Mouse (Mus musculus) layer of hippocampus, adult 8-10 months (tissue): Measurements from ENCODE around the gene Bola3. TPM values are rescaled to one million over a fixed set of nuclear protein-coding genes. Genes with fewer than 3 reads are reported as not detected.
"Not testable (repeated sequence)": the region's sequence is repeated elsewhere in the genome, so short reads cannot be mapped to it uniquely, and the experiment has no call there.

Source experiments
- DNase-seq, 2 experiments: peaks; one replicate each; pipeline ENCODE4 v3.0.0; 2022; ENCODE audit warnings: low spot score in 2 of 2
- total RNA-seq, 4 experiments: library from RNA; stranded (reverse); gene quantifications; 2 replicates each; pipeline ENCODE4 v1.2.4; 2022

Bola3 gene
- 10 to 100 TPM; 33.5 to 55.4 (median 42.2) TPM for total RNA-seq

DNA sequence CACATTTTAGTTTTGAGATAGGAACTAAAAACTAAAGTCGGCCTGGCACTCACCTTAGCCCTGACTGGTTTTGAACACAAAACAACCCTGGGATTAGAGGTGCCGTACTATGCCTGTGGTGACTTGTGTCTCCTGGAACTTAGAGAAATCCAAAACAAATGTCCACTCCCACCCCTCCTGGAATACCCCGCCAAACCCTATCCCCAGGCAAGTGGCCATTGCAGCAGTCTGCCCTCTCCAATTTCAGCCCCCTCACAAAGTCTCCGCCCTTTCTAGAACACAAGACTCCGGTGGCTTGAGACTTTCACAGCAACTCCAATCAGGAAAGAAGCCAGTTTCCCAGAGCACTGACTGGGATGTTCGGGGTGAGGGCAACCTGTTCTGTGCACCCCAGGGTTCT, at the start of gene Bola3:
Gene Bola3 (plus strand): TSS at position 275 of the 400 bp plus-strand sequence.
- no peak for DNase-seq

DNA sequence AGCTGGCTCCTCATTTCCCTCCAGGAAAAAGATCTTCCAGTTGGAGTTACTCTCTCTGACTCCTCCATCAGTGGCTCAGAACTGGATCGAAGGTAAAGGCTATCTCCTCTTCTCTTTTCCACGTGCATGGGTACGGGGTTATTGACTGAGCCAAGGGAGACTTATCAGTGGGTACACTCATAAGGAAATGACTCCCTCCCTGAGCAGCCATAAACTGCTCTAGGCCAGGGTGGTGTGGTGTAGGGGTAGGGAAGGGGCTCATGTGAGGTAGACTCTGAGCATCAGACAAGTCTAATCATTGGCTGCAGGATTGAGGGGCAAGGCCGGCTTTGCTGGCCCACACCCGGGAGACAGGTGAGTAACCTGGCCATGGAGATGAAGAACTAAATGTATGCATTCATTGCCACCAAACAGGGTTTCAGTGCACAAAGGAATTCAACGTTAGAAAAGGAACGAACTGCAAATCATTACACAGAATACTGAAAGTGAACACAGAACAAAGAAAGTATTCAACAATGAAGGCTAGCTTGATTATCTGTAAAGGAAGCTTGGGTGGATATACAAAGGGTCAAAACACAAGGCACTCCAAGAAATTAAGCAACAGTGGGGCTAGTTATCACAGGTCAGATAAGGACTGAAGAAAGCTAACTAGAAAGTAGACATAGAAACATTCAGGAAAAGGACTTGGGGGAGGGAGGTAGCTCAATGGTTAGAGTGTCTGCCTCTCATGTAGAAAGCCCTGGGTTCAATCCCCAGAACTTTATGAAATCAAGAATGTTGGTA, 48.3 kb upstream of the Bola3 start:
- DNase-seq, result no peak

DNA sequence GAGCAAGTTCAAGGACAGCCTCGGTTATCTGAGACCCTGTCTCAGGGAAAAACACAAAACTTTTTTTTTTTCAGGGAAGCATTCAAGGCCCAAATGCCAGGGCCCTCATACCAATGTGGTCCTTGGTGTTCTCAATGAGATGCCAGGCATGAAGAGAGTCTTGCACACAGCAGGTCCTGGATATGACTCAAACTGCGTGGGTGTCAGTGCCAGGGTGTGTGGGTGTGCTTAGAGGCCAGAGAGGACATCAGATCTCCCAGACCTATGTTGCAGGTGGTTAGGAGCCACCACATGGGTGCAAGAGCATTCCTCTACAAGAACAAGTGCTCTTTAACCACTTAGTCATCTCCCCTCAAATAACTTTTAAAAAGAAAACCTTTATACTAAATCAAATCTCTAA, 47.7 kb upstream of the Bola3 start:
- DNase-seq, result no peak

DNA sequence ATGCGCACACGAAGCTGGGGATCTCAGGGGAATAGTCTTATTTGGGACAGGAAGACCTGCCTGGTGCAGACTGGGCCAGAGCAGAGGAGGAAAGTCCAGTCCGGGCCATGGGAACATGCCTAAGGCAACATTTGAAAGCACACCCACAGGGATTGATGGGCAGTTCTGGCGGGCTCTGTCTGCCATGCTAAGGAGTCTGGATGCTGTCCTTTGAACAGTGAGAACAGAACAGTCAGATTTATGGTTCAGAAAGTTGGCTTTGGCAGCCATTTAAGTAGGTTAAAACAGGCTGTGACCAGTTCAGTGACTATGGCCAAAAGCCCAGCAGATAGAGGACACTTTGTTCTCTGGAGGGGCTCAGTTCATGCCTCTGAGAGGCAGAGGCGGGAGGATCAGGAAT, 46.7 kb upstream of the Bola3 start:
- DNase-seq, result no peak

DNA sequence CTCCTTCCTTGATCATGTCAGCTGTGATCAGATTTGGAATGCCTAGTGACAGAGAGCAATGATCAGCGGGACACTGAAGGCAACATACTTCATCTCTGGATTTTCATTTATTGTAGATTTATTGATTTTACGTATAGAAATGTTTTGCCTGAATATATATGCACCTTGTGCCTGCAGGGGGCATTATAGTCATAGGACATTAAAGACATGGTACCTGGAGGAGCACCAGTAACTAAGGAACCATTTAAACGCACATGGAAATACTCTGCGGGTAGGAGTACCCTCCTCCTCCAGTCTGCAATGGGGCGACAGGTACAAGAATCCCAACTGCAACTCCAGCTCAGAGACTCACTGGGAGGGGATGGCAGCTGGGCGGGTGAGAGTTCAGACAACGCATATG, 39.9 kb upstream of the Bola3 start:
- DNase-seq, result no peak

DNA sequence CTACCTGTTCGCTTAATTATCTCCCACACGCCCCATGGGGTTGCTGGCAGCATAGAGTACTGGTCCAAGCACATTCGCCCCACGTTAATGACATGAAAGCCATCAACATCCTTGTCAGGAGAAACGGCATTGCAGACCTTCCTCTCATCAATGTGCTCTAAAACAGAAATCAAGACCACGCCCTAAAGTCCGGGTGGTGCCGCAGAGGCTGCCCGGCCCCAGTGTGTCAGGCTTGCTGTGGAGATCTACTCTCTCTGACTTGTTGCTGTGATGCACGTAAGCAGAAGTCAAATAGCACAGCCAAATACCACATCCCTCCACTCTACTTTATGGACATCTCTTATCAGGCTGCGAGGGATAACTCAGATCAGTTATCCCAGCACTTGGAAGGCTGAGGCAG, 37.7 kb upstream of the Bola3 start:
- no peak for DNase-seq

DNA sequence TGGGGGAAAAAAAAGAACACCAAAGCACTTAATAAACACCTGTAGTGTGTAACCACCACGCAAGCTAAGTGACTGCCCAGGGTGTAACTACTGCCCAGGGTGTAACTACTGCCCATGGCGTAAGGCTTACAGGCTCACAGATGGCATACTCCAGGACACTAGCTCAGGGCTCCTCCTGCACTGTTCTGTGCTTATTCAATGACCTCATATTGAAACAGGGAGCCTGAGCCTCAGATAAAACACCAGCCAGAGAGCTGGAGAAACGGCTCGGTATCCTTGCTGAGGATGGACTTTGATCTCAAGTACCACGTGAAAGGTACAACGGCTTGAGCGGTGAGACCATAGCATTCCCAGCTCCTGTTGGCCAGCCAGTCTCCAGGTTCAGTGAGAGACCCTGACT, 36.9 kb upstream of the Bola3 start:
- DNase-seq, result no peak

DNA sequence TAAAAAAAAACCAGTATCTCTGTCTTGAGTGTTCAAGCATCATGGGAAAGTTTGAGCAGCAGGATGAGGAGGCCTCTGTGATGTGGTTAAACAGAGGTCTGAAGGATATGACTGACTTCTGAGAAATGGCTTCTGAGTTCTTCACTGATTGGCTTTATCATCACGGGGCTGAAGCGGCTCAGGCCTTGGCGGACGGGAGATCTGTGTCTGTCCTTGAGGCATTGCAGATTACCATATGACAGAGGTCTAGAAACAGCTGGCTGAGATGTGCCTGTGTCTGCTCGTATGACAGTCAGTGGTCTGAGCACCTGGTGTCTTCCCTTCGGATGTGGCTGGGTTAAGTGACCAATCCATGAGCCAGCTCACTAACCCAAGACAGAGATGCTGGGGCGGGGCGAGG, 36.4 kb upstream of the Bola3 start:
- DNase-seq, result no peak

DNA sequence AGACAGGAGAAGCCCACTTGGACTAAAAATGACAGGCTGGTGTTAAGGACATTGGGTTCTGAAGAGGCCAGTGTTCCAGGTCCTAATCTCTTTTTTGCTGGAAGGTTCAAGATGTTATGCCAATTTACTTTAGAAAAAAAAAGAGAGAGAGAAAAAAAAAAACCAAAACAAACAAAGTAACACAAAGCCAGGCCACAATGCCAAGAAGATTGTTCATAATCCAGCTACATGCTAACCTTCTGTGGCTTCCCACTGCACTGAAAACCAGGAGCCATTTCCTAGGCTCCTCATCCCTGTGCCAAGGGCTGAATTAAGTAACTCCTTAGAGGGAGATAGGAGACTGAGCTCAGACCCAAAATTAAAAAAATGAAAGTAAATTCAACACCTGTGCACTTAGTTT, 33.7 kb upstream of the Bola3 start:
- no peak for DNase-seq

DNA sequence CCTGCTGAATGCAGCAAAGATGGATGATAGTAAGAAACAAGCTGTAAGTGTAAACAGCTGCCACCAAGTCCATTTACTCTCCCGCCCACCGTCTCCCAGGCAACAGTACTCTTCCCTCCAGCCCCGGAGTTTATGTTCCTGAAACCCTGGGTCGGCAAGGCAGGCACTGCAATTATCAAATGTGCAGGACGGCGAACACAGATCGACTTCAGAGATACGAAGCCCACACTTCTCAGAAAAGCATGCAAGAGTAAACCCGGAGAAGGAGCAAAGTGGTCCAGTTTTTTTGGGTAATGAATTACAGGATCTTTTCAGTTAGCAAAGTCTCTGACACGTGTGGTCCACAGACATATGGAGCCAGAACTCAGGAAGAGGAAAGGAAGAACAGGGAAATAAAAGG, 32.9 kb upstream of the Bola3 start:
- DNase-seq, result no peak

DNA sequence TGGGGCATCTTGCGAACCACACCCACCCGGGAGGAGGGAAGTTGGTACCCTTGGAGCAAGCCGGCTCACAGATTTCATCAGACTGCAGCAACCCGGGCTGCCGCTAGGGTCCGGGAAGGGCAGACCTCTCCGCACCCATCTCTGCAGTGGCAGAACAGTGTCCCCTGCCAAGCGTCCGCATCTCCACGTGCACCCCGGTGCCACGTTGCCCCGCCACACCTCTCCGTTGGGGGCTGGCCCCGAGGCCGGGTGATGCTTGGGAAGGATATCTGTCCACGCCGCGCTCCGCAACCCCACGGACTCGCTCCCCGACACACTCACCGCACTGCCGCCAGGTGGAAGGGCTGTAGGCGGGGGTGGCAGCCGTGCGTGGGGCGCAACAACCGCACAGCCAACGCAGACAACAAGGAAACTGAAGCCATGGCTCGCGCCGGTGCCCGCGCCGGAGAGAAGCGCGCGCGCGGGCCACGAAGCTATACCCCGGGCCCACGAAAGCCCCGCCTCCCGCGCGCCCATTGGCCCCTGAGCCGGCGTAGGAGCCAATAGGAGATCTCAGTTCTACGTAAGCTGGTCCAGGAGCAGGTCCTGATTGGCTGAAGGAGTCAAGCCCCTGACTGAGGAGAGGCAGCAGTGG, 31.7 kb upstream of the Bola3 start:
- peak; percentile 89 for DNase-seq

DNA sequence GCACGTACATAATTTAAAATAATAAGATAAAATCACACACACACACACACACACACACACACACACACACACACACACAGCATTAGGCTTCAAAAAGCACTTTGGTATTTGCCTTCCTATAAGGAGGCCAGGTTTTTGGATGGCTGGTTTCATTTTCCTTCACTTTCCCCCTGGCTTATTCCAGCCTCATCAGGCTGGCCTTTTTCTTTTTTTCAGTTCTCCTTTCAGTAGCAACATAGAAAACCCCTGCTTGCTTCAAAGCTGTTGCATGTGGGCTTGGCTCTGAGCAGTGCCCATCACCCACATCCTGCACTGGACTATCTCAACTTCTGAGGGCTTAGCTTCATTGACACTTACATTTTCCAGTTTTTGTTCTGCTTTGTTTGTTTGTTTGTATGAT, 27.0 kb upstream of the Bola3 start:
- no peak for DNase-seq

DNA sequence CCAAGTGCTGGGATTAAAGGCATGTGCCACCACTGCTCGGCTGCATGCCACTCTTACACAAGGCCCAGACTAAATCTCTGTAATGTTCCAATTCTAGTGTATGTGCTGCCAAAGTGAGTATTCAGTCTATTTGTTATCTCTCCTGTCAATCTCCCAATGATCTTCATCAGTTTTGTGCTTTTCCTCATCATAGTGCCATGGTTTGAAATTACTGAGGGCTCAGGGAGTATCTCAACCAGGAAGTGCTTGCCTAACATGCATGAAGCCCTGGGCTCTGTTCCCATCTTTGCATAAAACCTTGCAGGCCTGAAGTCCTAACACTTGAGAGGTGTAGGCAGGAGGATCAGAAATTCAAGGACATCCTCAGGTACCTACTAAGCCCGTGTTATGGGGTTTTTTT, 26.2 kb upstream of the Bola3 start:
- no peak for DNase-seq

DNA sequence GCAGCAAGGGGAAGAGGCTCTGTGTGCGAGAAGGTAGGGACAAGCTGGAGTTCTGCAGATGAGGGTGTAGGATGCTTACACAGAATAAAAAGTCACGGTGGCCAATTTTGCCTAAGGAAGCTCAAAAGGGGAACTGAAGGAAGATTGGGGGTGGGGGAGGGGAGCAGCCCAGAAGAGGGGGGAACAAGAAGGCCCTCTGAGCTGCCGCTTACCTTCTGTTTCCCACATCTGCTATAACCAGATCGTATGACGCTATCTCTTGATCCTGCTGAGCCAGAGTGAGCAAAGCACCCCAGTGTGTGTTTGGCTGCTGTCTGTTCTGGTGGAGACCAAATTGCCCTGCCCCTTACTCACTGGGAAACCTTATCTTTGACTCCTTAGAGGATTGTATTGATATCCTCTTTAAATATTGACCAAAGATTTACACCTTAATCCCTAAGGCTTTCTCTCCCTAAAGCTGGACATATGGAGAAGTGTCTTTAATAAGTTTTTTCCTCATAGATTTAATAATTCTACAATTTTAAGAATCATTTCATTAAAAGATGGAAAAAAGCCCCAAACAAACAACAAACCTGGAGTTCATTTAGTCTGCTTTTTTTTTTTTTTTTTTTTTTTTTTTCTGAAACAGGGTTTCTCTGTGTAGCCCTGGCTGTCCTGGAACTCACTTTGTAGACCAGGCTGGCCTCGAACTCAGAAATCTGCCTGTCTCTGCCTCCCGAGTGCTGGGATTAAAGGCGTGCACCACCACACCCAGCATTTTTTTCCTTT, 25.1 kb upstream of the Bola3 start:
- no peak for DNase-seq

DNA sequence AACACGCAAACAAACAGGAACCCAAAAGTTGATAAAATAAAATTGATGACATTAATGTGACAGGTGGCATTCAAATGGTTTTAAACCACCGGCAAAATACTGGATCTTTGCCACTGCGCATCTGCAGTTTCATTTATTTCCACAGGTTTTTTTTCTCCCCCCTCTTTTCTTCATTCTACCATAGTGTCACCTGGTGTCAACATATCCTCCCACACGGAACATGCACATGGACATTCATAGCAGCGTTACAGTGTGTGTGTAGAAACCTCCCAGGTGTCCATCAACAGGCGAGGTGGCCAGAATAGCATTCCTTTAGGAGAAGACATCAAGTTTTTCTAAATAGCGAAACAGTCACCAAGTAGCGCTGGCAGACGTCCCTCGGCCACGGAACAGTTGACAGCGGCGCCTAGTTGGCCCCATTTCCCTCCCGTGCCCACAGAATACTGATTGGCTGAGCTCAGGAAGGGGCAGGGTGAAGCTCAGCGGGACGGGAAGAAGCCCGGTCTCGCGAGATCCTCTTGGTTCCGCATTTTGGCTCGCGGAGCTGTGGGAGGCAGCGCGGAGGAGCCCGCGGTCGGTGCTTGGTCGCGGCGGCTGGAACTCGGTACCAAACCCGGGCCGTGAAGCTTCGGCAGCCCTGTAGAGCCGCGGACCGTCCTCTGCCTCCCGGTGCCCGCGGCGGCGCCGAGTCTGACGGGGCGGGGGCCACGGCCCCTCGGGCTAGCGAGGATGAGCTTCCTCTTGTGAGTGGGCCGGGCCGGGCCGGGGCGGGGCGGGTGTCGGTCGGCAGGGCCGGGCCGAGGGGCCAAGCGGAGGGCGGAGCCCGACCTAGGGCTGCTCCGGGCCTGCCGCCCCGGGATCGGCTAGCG, 23.2 kb upstream of the Bola3 start, which contains the start of the genes Mthfd2 and Mob1a:
Gene Mthfd2 (minus strand): TSS at position 384 of the 869 bp plus-strand sequence.
Gene Mob1a (plus strand): TSS at position 492 of the 869 bp plus-strand sequence.
- peak; percentile 93 to 94 for DNase-seq

DNA sequence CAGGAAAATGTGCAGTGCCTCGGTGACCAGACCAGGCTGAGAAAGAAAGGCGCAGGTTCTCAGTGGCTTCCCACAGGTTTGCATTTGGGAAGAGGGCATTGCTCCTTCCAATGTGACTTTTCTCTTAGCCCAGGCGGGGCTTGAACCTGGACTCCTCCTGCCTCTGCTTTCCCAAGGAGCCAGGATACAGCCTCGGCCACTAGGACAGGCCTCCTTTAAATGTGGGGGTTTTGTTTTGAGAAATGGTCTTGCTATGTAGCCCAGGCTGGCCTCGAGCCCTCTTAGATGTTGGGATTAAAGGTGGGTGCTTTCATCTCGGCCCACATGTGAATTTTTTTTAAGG, 22.6 kb upstream of the Bola3 start:
- DNase-seq, result no peak

DNA sequence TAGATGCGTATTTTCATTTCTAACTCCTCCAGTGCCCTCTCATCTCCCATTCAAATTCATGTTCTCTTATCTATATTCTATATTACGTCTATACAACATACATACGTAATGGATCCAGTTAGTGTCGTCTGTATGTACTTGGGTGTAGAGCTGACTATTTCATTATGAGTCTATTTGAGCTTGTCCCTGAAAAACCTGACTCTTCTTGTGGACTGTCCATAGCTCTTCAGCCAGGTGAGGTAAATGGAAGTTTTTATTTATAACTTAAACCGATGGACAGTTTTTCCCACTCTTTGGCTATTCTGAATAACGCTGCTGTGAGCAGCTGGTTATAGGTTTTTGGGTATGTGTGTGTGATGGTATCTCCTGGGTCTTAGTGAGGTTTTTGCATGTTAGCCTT, 22.2 kb upstream of the Bola3 start:
- no peak for DNase-seq

DNA sequence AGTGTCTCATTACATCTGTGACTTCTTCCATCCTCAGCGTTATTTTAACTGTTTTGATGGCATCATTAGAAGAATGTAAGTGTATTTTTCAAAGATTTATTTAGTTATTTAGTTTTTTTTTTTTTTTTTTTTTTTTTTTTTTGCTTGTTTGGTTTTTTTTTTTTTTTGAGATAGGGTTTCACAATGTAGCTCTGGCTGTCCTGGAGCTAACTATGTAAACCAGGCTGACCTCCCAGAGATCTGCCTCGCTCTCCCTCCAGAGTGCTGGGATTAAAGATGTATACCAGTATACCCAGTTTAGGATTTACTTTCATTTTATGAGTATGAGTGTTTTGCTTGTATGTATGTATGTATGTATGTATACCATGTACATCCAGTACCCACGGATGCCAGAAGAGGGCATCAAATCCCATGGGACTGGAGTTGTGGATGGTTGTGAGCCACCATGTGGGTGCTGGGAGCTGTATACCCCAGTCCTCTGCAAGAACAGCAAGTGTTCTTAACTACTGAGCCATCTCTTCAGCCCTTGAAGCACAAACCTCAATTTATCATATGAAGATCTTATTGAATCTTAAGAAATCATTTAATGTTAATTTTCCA, 21.3 kb upstream of the Bola3 start:
- DNase-seq, result no peak

DNA sequence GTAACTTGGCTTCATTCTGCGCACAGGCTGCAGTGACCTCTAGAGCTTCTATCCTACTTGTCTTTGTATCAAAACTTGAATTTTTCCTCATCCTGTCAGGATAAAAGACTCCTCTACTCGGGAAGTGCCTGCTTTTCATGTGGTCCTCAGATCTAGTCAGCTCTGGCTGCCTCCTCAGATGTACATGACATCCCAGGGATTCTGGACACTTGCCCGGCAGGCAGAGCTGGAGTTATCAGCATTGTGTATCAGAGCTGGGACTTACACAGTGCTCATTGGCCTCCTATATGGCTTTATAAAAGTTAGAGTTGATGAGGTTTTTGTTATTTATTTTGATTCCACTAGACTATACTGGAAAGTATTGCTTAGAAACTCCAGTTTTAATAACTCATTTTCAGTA, 7.6 kb upstream of the Bola3 start:
- no peak for DNase-seq

DNA sequence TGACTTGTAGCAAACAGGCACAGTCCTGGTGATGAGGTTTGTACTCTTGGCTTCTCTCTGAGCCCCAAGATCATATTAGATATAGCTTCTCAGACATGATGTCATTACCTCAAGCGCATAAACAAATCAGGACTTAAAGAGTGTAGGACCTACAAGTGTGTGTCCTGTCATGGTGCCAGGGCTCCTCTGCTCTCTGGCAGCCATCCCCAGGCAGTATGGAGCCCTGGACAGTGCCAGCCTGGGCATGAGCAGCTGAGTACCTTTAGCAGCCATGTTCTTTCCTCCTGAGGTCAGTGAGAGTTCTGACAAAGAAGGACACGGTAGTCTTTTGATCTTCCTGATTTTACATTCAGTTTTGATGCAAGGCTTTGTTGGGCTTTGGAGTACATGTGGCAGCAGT, 6.0 kb upstream of the Bola3 start:
- DNase-seq, result no peak

DNA sequence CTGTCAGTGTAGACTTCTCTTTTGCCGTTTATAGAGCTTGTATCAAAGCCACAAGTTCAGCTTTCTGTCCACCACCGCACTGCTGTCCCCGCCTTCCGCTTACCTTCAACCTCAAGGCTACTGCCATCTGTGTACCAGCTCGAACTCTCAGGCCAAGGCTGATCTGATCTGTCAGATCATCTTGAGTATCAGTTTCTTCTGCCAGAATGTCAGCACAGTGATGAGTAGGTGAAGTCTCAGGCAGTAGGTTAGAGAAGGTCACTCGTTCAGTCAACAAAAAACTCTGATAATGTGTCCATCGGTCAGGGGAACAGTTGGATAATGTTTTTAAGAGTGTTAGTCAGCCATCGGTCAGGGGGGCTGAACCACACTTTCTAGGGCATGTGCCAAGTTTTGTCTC, 3.7 kb upstream of the Bola3 start:
- DNase-seq, result not testable (repeated sequence)
